Mouse (Mus musculus) bone marrow, adult 2 months (tissue): ENCODE data around the gene Mvb12b.

Experiments
- CTCF ChIP-seq: fragments of 200-500 bp; IDR thresholded peaks from 2 replicates; pipeline ENCODE4 v1.5.1; 2011; ENCODE audit warnings: low read length, control low read depth; ENCODE audit not compliant: control insufficient read depth, insufficient read depth
- POLR2A ChIP-seq: fragments of 200-500 bp; IDR thresholded peaks from 2 replicates; pipeline ENCODE4 v1.6.1; 2011; ENCODE audit warnings: low read depth, mild to moderate bottlenecking, control low read depth, low read length, borderline replicate concordance; ENCODE audit not compliant: control insufficient read depth

DNA sequence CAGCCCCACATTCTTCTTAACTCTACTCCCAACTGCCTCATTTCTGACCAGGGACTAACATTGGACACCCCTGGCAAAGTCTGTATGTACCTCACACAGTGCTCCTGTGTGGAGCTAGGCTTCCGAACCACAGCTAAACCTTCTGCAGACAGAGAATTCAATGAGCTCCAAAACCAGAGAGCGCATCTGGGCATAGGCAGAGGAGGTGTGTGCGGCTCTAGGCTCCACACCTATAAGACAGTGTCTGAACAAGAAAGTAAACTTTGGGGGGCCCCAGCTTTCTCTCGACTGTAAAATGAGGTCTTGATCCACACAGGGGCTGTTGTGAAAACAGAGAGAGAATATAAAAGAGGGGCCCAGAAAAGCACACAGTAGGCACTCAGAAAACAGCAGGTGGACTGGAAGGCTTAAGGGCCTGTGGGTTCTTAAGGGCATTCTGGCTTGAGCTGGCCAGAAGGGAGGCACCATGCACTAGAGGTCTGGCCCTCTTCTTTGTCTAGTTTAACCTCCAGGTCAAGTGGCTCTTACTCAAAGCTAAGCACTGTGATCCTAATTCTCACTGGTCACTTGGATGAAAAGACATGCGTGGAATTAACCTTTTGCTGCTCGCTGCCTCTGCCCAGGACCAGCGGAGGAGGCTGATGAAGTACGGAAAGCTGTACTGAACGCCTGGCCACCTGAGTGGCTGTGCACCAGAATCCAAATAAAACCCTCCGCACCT is 12.7 kb downstream of the Mvb12b start:
- TF ChIP-seq CTCF, result no peak
- no peak for TF ChIP-seq POLR2A
